Mouse (Mus musculus) forebrain, embryonic 13.5 days (tissue): ENCODE measurements around the gene Mpdu1. TPM values are rescaled to one million over a fixed set of nuclear protein-coding genes. Genes with fewer than 3 reads are reported as not detected.
A peak's percentile ranks its signal among the peaks of the same experiment; 100 is the strongest.
"Not testable (repeated sequence)": the region's sequence is repeated elsewhere in the genome, so short reads cannot be mapped to it uniquely, and the experiment has no call there.

Experiments
- ATAC-seq: fragments of 200-750 bp; cut with Nextera tagmentation; 2 replicates; pipeline ENCODE4 v1.8.0; 2017
- H3K27ac ChIP-seq: fragments of 300-500 bp; sonication (generic); 2 replicates; pipeline ENCODE4 v1.5.1; 2015; ENCODE audit warnings: inconsistent platforms, mild to moderate bottlenecking, moderate library complexity
- H3K27me3 ChIP-seq: fragments of 300-500 bp; sonication (generic); 2 replicates; pipeline ENCODE4 v1.6.1; 2015; ENCODE audit warnings: mild to moderate bottlenecking, inconsistent platforms
- H3K36me3 ChIP-seq: fragments of 300-500 bp; sonication (generic); 2 replicates; pipeline ENCODE4 v1.6.1; 2015; ENCODE audit warnings: mild to moderate bottlenecking, inconsistent platforms; ENCODE audit not compliant: poor library complexity, severe bottlenecking
- H3K4me1 ChIP-seq: fragments of 300-500 bp; sonication (generic); 2 replicates; pipeline ENCODE4 v1.6.1; 2015; ENCODE audit warnings: inconsistent platforms
- H3K4me2 ChIP-seq: fragments of 300-500 bp; sonication (generic); 2 replicates; pipeline ENCODE4 v1.6.1; 2015; ENCODE audit warnings: inconsistent platforms, mild to moderate bottlenecking, moderate library complexity
- H3K4me3 ChIP-seq: fragments of 300-500 bp; sonication (generic); 2 replicates; pipeline ENCODE4 v1.5.1; 2015; ENCODE audit warnings: mild to moderate bottlenecking, inconsistent platforms
- H3K9ac ChIP-seq: fragments of 300-500 bp; sonication (generic); 2 replicates; pipeline ENCODE4 v1.6.1; 2015; ENCODE audit warnings: mild to moderate bottlenecking, inconsistent platforms
- H3K9me3 ChIP-seq: fragments of 300-500 bp; sonication (generic); replicated peaks from 2 replicates; pipeline ENCODE4 v1.6.1; 2016; ENCODE audit warnings: inconsistent platforms
- WGBS: fragments of 180-500 bp; shearing (Covaris S2); methylation state at CpG from one replicate; pipeline ENCODE4 v1.1.7; 2015; 5-methylcytosine and 5-hydroxymethylcytosine counted together
- polyA plus RNA-seq: library from polyadenylated mRNA; unstranded; fragments of >200 nt; fragmentation: Nextera tagmentation; extraction: Ambion mirVana; gene quantifications from 2 replicates; pipeline ENCODE4 v1.2.1, GENCODE M21; 2015

Gene Mpdu1
- polyA plus RNA-seq: 89.4 and 95.2 TPM in 2 replicates

- no peaks in the 10 kb centered on the region for H3K9me3 ChIP-seq
- peaks cover 22% of the 10 kb centered on the region for H3K4me1 ChIP-seq
- H3K4me2 ChIP-seq: peak within 1 kb of the TSS; percentile 61
- H3K27ac ChIP-seq: peak within 1 kb of the TSS; percentile 97
- peak within 1 kb of the TSS; percentile 57 for H3K4me3 ChIP-seq
- peak; percentile 96 for ATAC-seq
- no peaks in the 10 kb centered on the region for H3K27me3 ChIP-seq
- peak within 1 kb of the TSS; percentile 71 for H3K9ac ChIP-seq
- WGBS: under 1% methylated on average over 48 of the region's 48 CpGs
- H3K36me3 ChIP-seq: peaks cover 64% of the 10 kb centered on the region
Measured at GRCm38 (mm10) chr11:69662213-69662966, at the start of gene Mpdu1. Gene Mpdu1 (minus strand): TSS chr11:69662642.

- no peaks in the 10 kb centered on the region for H3K4me1 ChIP-seq
- H3K9ac ChIP-seq: no peak overlapping the region
- H3K36me3 ChIP-seq: no peaks in the 10 kb centered on the region
- no peak overlapping the region for H3K4me3 ChIP-seq
- no peak overlapping the region for H3K4me2 ChIP-seq
- H3K9me3 ChIP-seq: no peaks in the 10 kb centered on the region; the same call in 1 of the 2 replicates
- ATAC-seq: no peak
- H3K27me3 ChIP-seq: no peaks in the 10 kb centered on the region
- WGBS: 85% methylated on average over 2 of the region's 2 CpGs
- no peak overlapping the region for H3K27ac ChIP-seq
Measured at GRCm38 (mm10) chr11:69711082-69711481, 48.6 kb upstream of the Mpdu1 start.

- Histone ChIP-seq H3K9me3 (no peaks in the 10 kb centered on the region; the same call in 1 of the 2 replicates), H3K4me2 (no peak overlapping the region), H3K4me1 (no peaks in the 10 kb centered on the region), H3K4me3 (no peak overlapping the region), H3K9ac (no peak overlapping the region), H3K36me3 (no peaks in the 10 kb centered on the region), H3K27me3 (no peaks in the 10 kb centered on the region), H3K27ac (no peak overlapping the region)
- WGBS: 72% methylated on average over 3 of the region's 3 CpGs
- ATAC-seq: no peak
Measured at GRCm38 (mm10) chr11:69710470-69710869, 48.0 kb upstream of the Mpdu1 start.

GRCm38 (mm10) chr11:69709554-69710446, 47.4 kb upstream of the Mpdu1 start:
- WGBS: 56% methylated on average over 11 of the region's 11 CpGs
- H3K4me3 ChIP-seq: no peak overlapping the region
- H3K4me1 ChIP-seq: no peaks in the 10 kb centered on the region
- H3K27ac ChIP-seq: no peak overlapping the region
- H3K4me2 ChIP-seq: no peak overlapping the region
- no peaks in the 10 kb centered on the region for H3K9me3 ChIP-seq
- H3K9ac ChIP-seq: no peak overlapping the region
- no peak for ATAC-seq
- H3K27me3 ChIP-seq: no peaks in the 10 kb centered on the region
- no peaks in the 10 kb centered on the region for H3K36me3 ChIP-seq

- H3K27me3 ChIP-seq: no peaks in the 10 kb centered on the region
- no peaks in the 10 kb centered on the region for H3K4me1 ChIP-seq
- no peak overlapping the region for H3K27ac ChIP-seq
- H3K36me3 ChIP-seq: no peaks in the 10 kb centered on the region
- H3K9me3 ChIP-seq: no peaks in the 10 kb centered on the region
- H3K4me3 ChIP-seq: no peak overlapping the region
- 90% methylated on average over 3 of the region's 3 CpGs for WGBS
- H3K9ac ChIP-seq: no peak overlapping the region
- ATAC-seq: no peak
- H3K4me2 ChIP-seq: no peak overlapping the region
Measured at GRCm38 (mm10) chr11:69708614-69709265, 46.3 kb upstream of the Mpdu1 start.

- Histone ChIP-seq H3K4me3 (no peak overlapping the region), H3K27me3 (no peaks in the 10 kb centered on the region), H3K27ac (no peak overlapping the region), H3K9me3 (no peaks in the 10 kb centered on the region), H3K9ac (no peak overlapping the region), H3K4me1 (no peaks in the 10 kb centered on the region), H3K36me3 (no peaks in the 10 kb centered on the region), H3K4me2 (no peak overlapping the region)
- no peak for ATAC-seq
- 92% methylated on average over 4 of the region's 4 CpGs for WGBS
Measured at GRCm38 (mm10) chr11:69707873-69708381, 45.5 kb upstream of the Mpdu1 start.

- WGBS: 93% methylated on average over 4 of the region's 4 CpGs
- no peak for ATAC-seq
Measured at GRCm38 (mm10) chr11:69707480-69707847, 45.0 kb upstream of the Mpdu1 start.

GRCm38 (mm10) chr11:69706775-69707479, 44.5 kb upstream of the Mpdu1 start:
- Histone ChIP-seq H3K4me2 (no peak overlapping the region), H3K36me3 (no peaks in the 10 kb centered on the region), H3K27ac (no peak overlapping the region), H3K9me3 (no peaks in the 10 kb centered on the region), H3K4me1 (no peaks in the 10 kb centered on the region), H3K27me3 (no peaks in the 10 kb centered on the region), H3K9ac (no peak overlapping the region), H3K4me3 (no peak overlapping the region)
- WGBS: 47% methylated on average over 6 of the region's 6 CpGs
- ATAC-seq: no peak

More at GRCm38 (mm10) chr11:69707480-69707847, 45.0 kb upstream of the Mpdu1 start:
- H3K27me3 ChIP-seq: no peaks in the 10 kb centered on the region
- H3K9ac ChIP-seq: no peak overlapping the region
- H3K36me3 ChIP-seq: no peaks in the 10 kb centered on the region
- no peaks in the 10 kb centered on the region for H3K9me3 ChIP-seq
- no peak overlapping the region for H3K4me3 ChIP-seq
- no peaks in the 10 kb centered on the region for H3K4me1 ChIP-seq
- H3K4me2 ChIP-seq: no peak overlapping the region
- H3K27ac ChIP-seq: no peak overlapping the region

GRCm38 (mm10) chr11:69704613-69705010, 42.2 kb upstream of the Mpdu1 start:
- Histone ChIP-seq H3K27me3 (no peaks in the 10 kb centered on the region), H3K4me1 (no peaks in the 10 kb centered on the region), H3K4me2 (no peak overlapping the region), H3K4me3 (no peak overlapping the region), H3K27ac (no peak overlapping the region), H3K9ac (no peak overlapping the region), H3K9me3 (no peaks in the 10 kb centered on the region), H3K36me3 (no peaks in the 10 kb centered on the region)
- ATAC-seq: no peak
- 44% methylated on average over 2 of the region's 2 CpGs for WGBS

- Histone ChIP-seq H3K4me3 (no peak overlapping the region), H3K4me1 (no peaks in the 10 kb centered on the region), H3K4me2 (no peak overlapping the region), H3K27me3 (no peaks in the 10 kb centered on the region), H3K9ac (no peak overlapping the region), H3K9me3 (no peaks in the 10 kb centered on the region), H3K36me3 (no peaks in the 10 kb centered on the region), H3K27ac (no peak overlapping the region)
- ATAC-seq: no peak
- WGBS: 68% methylated on average over 8 of the region's 8 CpGs
Measured at GRCm38 (mm10) chr11:69703814-69704612, 41.6 kb upstream of the Mpdu1 start.

- not testable (repeated sequence) for H3K9ac ChIP-seq, H3K4me2 ChIP-seq, H3K4me3 ChIP-seq, H3K27me3 ChIP-seq, H3K4me1 ChIP-seq, H3K9me3 ChIP-seq, ATAC-seq, H3K36me3 ChIP-seq, H3K27ac ChIP-seq
- whole genome bisulfite sequencing: 81% methylated on average over 3 of the region's 3 CpGs
Measured at GRCm38 (mm10) chr11:69703381-69703780, 40.9 kb upstream of the Mpdu1 start.
